Mouse (Mus musculus): ENCODE data around the gene Atoh7. TPM values are rescaled to one million over a fixed set of nuclear protein-coding genes. Genes with fewer than 3 reads are reported as not detected.
A peak's percentile ranks its signal among the peaks of the same experiment; 100 is the strongest.

Gene Atoh7
- polyA plus RNA-seq, 1 experiment from 2014 or later, result not detected

DNA sequence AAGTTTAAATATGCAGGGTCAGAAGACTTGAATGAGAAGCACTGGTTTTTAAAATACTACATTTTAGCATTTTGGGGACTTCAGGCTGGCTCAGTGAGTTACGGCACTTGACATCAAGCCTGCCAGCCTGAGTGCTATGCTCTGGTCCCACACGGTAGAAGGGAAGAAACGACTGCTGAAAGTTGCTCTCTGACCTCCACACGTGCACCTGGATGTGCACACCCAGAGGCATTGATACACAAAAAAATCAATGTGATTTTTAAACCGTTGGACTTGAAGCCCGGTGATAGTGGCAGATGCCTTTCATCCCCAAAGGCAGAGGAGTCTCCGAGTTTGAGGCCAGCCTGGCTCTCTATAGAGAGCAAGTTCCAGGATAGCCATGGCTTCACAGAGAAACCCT lies 7.5 kb upstream of the Atoh7 start:
- Histone ChIP-seq H3K4me2 (replicated peaks; ENCODE audit: low read depth) (no peak overlapping the region), H3K4me3 (ENCODE audit: low read depth, low read length) (no peak overlapping the region), H3K36me3 (ENCODE audit: control insufficient read depth, insufficient read depth, low read length) (no peaks in the 10 kb centered on the region), H3K27ac (replicated peaks) (no peak overlapping the region), H3K4me1 (replicated peaks; ENCODE audit: control insufficient read depth, insufficient read depth) (no peaks in the 10 kb centered on the region), H3K9me3 (ENCODE audit: control insufficient read depth, low read length) (no peaks in the 10 kb centered on the region), H3K9ac (ENCODE audit: low read length) (no peak overlapping the region), H3K27me3 (ENCODE audit: control insufficient read depth, insufficient read depth, low read length) (no peaks in the 10 kb centered on the region)
- ATAC-seq (ENCODE audit: low FRiP score, low TSS enrichment) (no peak), DNase-seq (ENCODE audit: low spot score) (no peak)
- TF ChIP-seq EP300 (optimal IDR thresholded peaks at IDR 0.05), result no peak
- 55% methylated on average over 7 of the region's 7 CpGs for WGBS

DNA sequence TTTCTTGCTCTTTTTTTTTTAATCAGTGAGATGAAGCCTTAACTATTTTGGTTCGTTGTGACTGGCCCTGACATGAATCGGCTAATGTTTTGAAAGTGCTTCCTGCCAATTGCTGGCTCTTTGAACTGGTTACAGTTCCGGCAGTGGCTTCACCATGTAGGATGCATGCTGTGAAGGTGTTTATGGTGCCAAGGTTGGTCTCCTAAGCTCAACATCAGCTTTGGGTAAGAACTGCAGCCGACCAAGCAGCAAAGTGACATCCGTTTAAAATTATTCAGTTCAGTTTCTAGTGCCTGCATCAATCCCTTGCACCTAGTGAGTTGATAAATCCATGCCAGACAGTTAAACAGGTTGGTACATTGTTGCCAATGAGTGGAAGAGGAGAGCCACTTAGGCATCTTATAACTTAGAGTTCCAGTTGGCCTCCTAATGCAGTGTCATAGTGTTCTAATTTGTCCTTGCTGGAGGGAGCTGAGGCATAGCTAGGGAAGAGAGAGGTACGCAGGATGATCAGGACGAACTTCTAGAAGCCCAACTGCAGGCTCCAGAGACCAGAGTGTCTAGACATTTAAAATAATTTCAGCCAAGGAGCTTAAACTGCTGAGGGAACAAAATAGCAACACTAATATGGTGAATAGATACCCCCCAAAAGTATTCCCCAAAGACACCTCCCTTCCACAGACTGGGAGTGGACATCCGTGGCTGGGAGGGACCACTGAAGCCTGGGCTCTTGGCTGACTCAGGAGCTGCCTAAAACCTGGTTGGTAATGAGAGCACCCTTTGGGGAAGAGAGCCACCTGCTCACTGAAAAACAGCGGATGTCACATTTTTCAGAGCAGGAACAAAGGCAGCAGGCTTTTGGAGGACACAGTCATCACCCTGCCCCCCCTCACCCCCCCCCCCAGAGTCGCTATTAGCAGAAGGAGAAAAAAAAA lies 6.6 kb upstream of the Atoh7 start:
- ATAC-seq (ENCODE audit: low FRiP score, low TSS enrichment) (no peak), DNase-seq (ENCODE audit: low spot score) (no peak)
- H3K27ac ChIP-seq (replicated peaks), result no peak overlapping the region
- no peaks in the 10 kb centered on the region for H3K27me3 ChIP-seq (ENCODE audit: control insufficient read depth, insufficient read depth, low read length)
- H3K4me1 ChIP-seq (replicated peaks; ENCODE audit: control insufficient read depth, insufficient read depth), result no peaks in the 10 kb centered on the region
- no peak overlapping the region for H3K4me3 ChIP-seq (ENCODE audit: low read depth, low read length)
- no peak overlapping the region for H3K4me2 ChIP-seq (replicated peaks; ENCODE audit: low read depth)
- TF ChIP-seq CTCF (IDR thresholded peaks at IDR 0.05; ENCODE audit: low read depth) (no peak), EP300 (optimal IDR thresholded peaks at IDR 0.05) (no peak)
- H3K9ac ChIP-seq (ENCODE audit: low read length), result no peak overlapping the region
- 68% methylated on average over 10 of the region's 10 CpGs for WGBS
- no peaks in the 10 kb centered on the region for H3K36me3 ChIP-seq (ENCODE audit: control insufficient read depth, insufficient read depth, low read length)
- H3K9me3 ChIP-seq (ENCODE audit: control insufficient read depth, low read length), result no peaks in the 10 kb centered on the region

DNA sequence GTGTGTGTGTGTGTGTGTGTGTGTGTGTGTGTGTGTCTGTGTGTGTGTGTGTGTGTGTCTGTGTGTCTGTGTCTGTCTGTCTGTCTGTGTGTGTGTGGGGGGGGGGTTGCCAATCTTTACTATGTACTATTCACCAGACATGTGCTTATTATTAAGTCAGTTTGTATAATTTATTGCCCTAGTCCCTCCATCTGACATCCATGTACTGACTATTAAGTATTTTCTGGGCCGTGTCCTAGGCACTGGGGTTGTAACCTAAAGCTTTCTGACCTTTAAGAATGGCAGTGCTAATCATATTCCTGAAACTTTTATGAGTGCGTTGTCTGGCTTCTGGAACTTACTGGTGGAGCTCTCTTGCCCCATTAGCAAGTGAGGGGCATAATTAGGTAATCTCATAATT lies 2.7 kb upstream of the Atoh7 start:
- Histone ChIP-seq H3K9ac (ENCODE audit: low read length) (no peak overlapping the region), H3K4me2 (replicated peaks; ENCODE audit: low read depth) (no peak overlapping the region), H3K4me3 (ENCODE audit: low read depth, low read length) (no peak overlapping the region), H3K9me3 (ENCODE audit: control insufficient read depth, low read length) (no peaks in the 10 kb centered on the region), H3K27ac (replicated peaks) (no peak overlapping the region), H3K36me3 (ENCODE audit: control insufficient read depth, insufficient read depth, low read length) (no peaks in the 10 kb centered on the region), H3K27me3 (ENCODE audit: control insufficient read depth, insufficient read depth, low read length) (no peaks in the 10 kb centered on the region), H3K4me1 (replicated peaks; ENCODE audit: control insufficient read depth, insufficient read depth) (0 out of 2 replicates have a peak, but pooled peaks cover 2% of the 10 kb centered on the region)
- 48% methylated on average over 2 of the region's 2 CpGs for WGBS
- TF ChIP-seq CTCF (IDR thresholded peaks at IDR 0.05; ENCODE audit: low read depth) (no peak), EP300 (optimal IDR thresholded peaks at IDR 0.05) (no peak)
- DNase-seq (ENCODE audit: low spot score) (no peak), ATAC-seq (ENCODE audit: low FRiP score, low TSS enrichment) (no peak)

DNA sequence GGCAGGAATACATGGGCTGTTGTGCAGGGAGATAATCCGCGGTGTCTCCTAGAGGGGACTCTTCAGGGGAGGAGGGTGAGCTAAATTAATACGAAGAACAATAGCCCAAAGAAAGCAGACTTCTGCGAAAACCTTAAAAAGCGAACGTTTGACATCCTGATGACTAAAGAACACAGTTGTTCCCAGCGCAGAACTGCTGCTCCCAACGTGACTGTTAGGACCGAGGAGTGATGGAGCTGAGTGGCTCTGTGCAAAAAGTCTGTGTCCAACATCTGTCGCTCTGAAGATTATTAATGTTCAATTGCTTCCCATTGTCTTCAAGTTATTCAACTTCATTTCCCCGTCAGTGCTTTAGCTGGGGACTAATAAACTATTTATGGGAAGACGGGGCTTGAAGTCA lies 1.3 kb upstream of the Atoh7 start:
- Histone ChIP-seq H3K4me1 (replicated peaks; ENCODE audit: control insufficient read depth, insufficient read depth) (0 out of 2 replicates have a peak, but pooled peaks cover 2% of the 10 kb centered on the region), H3K4me3 (ENCODE audit: low read depth, low read length) (no peak overlapping the region), H3K4me2 (replicated peaks; ENCODE audit: low read depth) (no peak overlapping the region), H3K36me3 (ENCODE audit: control insufficient read depth, insufficient read depth, low read length) (no peaks in the 10 kb centered on the region), H3K27me3 (ENCODE audit: control insufficient read depth, insufficient read depth, low read length) (no peaks in the 10 kb centered on the region), H3K27ac (replicated peaks) (no peak overlapping the region), H3K9ac (ENCODE audit: low read length) (no peak overlapping the region), H3K9me3 (ENCODE audit: control insufficient read depth, low read length) (no peaks in the 10 kb centered on the region)
- no peak for ATAC-seq (ENCODE audit: low FRiP score, low TSS enrichment)
- DNase-seq (ENCODE audit: low spot score), result no peak
- 67% methylated on average over 12 of the region's 12 CpGs for WGBS
- no peak for TF ChIP-seq CTCF (IDR thresholded peaks at IDR 0.05; ENCODE audit: low read depth)
- no peak for TF ChIP-seq EP300 (optimal IDR thresholded peaks at IDR 0.05)

DNA sequence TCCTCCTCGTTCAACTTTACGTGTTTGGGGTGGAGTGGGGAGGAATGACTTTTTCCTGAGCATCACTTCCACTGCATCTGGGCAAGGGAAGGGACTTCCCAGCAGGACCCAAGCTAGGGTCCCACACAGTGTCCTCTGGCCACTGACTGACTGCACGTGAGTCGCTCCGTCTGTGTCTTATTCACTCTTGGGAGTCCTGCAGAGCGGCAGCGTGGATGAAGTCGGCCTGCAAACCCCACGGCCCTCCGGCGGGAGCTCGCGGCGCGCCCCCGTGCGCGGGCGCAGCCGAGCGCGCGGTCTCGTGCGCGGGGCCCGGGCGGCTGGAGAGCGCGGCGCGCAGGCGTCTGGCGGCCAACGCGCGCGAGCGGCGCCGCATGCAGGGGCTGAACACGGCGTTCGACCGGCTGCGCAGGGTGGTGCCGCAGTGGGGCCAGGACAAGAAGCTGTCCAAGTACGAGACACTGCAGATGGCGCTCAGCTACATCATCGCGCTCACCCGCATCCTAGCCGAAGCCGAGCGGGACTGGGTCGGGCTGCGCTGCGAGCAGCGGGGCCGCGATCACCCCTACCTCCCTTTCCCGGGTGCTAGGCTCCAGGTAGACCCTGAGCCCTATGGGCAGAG lies 601 bp downstream of the Atoh7 start:
- H3K27me3 ChIP-seq (ENCODE audit: control insufficient read depth, insufficient read depth, low read length), result no peaks in the 10 kb centered on the region
- H3K4me3 ChIP-seq (ENCODE audit: low read depth, low read length), result peak overlapping the region; percentile 51
- WGBS, result under 1% methylated on average over 45 of the region's 62 CpGs
- H3K4me1 ChIP-seq (replicated peaks; ENCODE audit: control insufficient read depth, insufficient read depth), result 0 out of 2 replicates have a peak, but pooled peaks cover 2% of the 10 kb centered on the region
- DNase-seq (ENCODE audit: low spot score) (peak; percentile 56), ATAC-seq (ENCODE audit: low FRiP score, low TSS enrichment) (peak; percentile 73)
- peak overlapping the region; percentile 58 for H3K9ac ChIP-seq (ENCODE audit: low read length)
- no peaks in the 10 kb centered on the region for H3K9me3 ChIP-seq (ENCODE audit: control insufficient read depth, low read length)
- H3K27ac ChIP-seq (replicated peaks), result no peak overlapping the region
- TF ChIP-seq CTCF (IDR thresholded peaks at IDR 0.05; ENCODE audit: low read depth) (0 out of 2 replicates have a peak, but pooled peaks have one; percentile 14), EP300 (optimal IDR thresholded peaks at IDR 0.05) (no peak)
- no peaks in the 10 kb centered on the region for H3K36me3 ChIP-seq (ENCODE audit: control insufficient read depth, insufficient read depth, low read length)
- H3K4me2 ChIP-seq (replicated peaks; ENCODE audit: low read depth), result peak overlapping the region; percentile 90

DNA sequence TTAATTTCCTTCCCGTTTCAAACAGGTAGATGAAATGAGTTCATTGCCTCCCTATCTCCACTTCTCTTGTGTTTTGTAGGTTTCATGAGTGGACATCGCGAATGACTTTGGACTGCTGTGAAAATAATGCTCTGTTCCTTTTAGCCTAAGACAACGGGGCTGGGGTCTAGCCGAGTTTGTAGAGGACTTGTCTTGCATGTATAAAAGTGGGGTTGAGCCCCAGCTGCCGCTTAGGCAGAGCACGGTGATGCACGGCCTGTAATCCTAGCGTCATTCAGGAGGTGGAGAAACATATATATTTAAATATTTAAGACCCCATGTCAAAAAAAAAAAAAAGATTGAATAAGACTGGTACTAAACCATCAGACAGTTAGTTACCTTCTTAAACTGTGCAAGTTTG lies 1.2 kb downstream of the Atoh7 start:
- Histone ChIP-seq H3K27me3 (ENCODE audit: control insufficient read depth, insufficient read depth, low read length) (no peaks in the 10 kb centered on the region), H3K27ac (replicated peaks) (no peak overlapping the region)
- no peak for ATAC-seq (ENCODE audit: low FRiP score, low TSS enrichment)

More for the DNA sequence above, 1.2 kb downstream of the Atoh7 start:
- H3K4me2 ChIP-seq (replicated peaks; ENCODE audit: low read depth), result peak overlapping the region; percentile 90
- 0 out of 2 replicates have a peak, but pooled peaks cover 2% of the 10 kb centered on the region for H3K4me1 ChIP-seq (replicated peaks; ENCODE audit: control insufficient read depth, insufficient read depth)
- no peaks in the 10 kb centered on the region for H3K9me3 ChIP-seq (ENCODE audit: control insufficient read depth, low read length)
- WGBS, result 25% methylated on average over 9 of the region's 9 CpGs
- H3K36me3 ChIP-seq (ENCODE audit: control insufficient read depth, insufficient read depth, low read length), result no peaks in the 10 kb centered on the region
- H3K4me3 ChIP-seq (ENCODE audit: low read depth, low read length), result peak overlapping the region; percentile 51
- no peak for DNase-seq (ENCODE audit: low spot score)
- TF ChIP-seq EP300 (optimal IDR thresholded peaks at IDR 0.05) (no peak), CTCF (IDR thresholded peaks at IDR 0.05; ENCODE audit: low read depth) (no peak)
- peak overlapping the region; percentile 58; the same call in 1 of the 2 replicates for H3K9ac ChIP-seq (ENCODE audit: low read length)

Data from stomach, postnatal 0 days (tissue).